8 mouse cellular contexts compared by ENCODE assay signal in the genomic region with DNA sequence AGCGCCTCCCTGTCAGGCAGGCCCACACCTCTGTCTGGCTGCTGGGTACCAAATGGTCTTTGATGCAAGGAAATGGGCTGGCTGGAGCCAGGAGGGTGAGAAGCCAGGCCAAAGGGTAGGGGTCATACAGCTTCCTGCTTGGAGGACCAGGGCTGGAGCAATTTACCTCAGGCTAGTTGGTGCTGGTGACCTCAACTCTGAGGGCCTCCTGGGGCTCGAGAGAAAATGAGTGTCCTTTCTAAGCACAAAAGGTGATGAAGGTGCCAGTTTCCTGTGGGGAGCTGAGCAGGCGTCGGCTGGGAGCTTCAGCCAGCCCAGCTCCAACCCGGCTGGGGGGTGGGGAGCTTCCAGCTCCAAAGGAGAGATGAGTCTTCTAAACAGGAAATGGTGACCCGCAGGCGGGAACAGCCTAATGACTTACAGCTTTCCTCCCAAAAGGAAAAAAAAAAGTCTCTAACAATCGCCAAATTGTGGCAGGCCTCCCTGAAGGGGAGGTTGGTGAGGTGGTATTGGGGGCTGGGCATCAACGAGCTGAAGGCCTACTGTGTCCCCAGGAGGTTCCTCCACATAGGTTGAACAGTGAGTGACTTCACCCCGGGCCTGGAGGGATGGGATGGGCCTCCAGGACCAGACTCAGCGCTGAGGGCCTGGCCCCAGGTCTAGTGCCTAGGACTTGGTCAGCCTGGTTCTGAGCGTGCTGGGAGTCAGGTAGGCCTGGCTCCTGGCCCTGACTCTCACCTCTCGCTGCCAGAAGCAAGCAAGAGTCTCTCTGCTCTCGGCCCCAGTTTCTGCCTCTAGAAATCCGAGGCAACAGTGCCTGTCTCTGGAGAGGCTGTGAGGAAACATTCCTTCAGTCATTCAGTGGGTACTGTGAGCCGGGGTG. TPM values are rescaled to one million over a fixed set of nuclear protein-coding genes. Genes with fewer than 3 reads are reported as not detected.
DNase-seq lines count a peak whose midpoint lies in the region; ATAC-seq lines count a peak whose summit lies in the region.

No protein-coding gene starts in this region.

- H3K4me1 ChIP-seq in embryonic facial prominence, embryonic 15.5 days = peaks cover 55% of the 10 kb centered on the region
- H3K4me1 ChIP-seq in midbrain, embryonic 15.5 days = peaks cover 13% of the 10 kb centered on the region

- peak overlapping the region; percentile 98 for H3K27ac ChIP-seq in embryonic facial prominence, embryonic 15.5 days (replicated peaks)
- 0 out of 2 replicates have a peak overlapping the region, but pooled peaks have one; percentile 12 for H3K27ac ChIP-seq in midbrain, embryonic 15.5 days

- 0 out of 2 replicates have a peak, but pooled peaks have one; percentile 15 for ATAC-seq in embryonic facial prominence, embryonic 15.5 days (ENCODE audit: insufficient number of reproducible peaks, low FRiP score, low TSS enrichment, low read depth)
- no peak for ATAC-seq in midbrain, embryonic 15.5 days (replicated peaks)
- ATAC-seq in CD4-positive, CD25-positive, alpha-beta regulatory T cell, adult 4 months = no peak

- H3K36me3 ChIP-seq in embryonic facial prominence, embryonic 15.5 days = peaks cover 14% of the 10 kb centered on the region
- H3K36me3 ChIP-seq in midbrain, embryonic 15.5 days (replicated peaks) = no peaks in the 10 kb centered on the region

- intact Hi-C loops in heart, postnatal 25 days (cut with DNase I) = no loop called here
- intact Hi-C loops in left cerebral cortex, postnatal 14 days (cut with DNase I) = no loop called here

- no peaks in the 10 kb centered on the region for H3K9me3 ChIP-seq in embryonic facial prominence, embryonic 15.5 days (replicated peaks)
- no peaks in the 10 kb centered on the region for H3K9me3 ChIP-seq in midbrain, embryonic 15.5 days

- no peak overlapping the region for H3K9ac ChIP-seq in embryonic facial prominence, embryonic 15.5 days
- no peak overlapping the region for H3K9ac ChIP-seq in midbrain, embryonic 15.5 days

- H3K4me3 ChIP-seq in embryonic facial prominence, embryonic 15.5 days (replicated peaks) = peak overlapping the region; percentile 67
- H3K4me3 ChIP-seq in midbrain, embryonic 15.5 days = no peak overlapping the region

- WGBS in embryonic facial prominence, embryonic 15.5 days = 10% methylated on average over 16 of the region's 16 CpGs
- 38% methylated on average over 16 of the region's 16 CpGs for WGBS in midbrain, embryonic 15.5 days

- no peaks in the 10 kb centered on the region for H3K27me3 ChIP-seq in embryonic facial prominence, embryonic 15.5 days
- H3K27me3 ChIP-seq in midbrain, embryonic 15.5 days (replicated peaks) = peaks cover 23% of the 10 kb centered on the region

- H3K4me2 ChIP-seq in embryonic facial prominence, embryonic 15.5 days (replicated peaks) = peak overlapping the region; percentile 69
- H3K4me2 ChIP-seq in midbrain, embryonic 15.5 days = no peak overlapping the region

- DNase-seq in adrenal gland, postnatal 14 days = peak; percentile 66
- peak; percentile 54 for DNase-seq in heart, postnatal 25 days (ENCODE audit: low spot score)
- peak; percentile 80 to 88 for DNase-seq in kidney, postnatal 4 days
- DNase-seq in layer of hippocampus, adult 11-12 months (ENCODE audit: low spot score) = no peak
- no peak for DNase-seq in left cerebral cortex, postnatal 14 days (ENCODE audit: low spot score in 2 of 2)

RNA-seq across cellular contexts. Expression of a gene that starts 5.4 kb away (rescaled TPM):
- 7.2 and 10.6 TPM in 2 replicates for total RNA-seq in adrenal gland, postnatal 14 days (2021)
- polyA plus RNA-seq in embryonic facial prominence, embryonic 15.5 days (2015; fragmentation: Nextera tagmentation; extraction: Ambion mirVana) = 82.9 and 104 TPM in 2 replicates
- total RNA-seq in heart, postnatal 25 days (2021) = 1 to 10 TPM; 2.0 to 2.8 TPM
- polyA plus RNA-seq in midbrain, embryonic 15.5 days (2015; fragmentation: Nextera tagmentation; extraction: Ambion mirVana) = 5.1 and 6.4 TPM in 2 replicates
- under 1 TPM; 0.86 to 0.95 TPM for total RNA-seq in left cerebral cortex, postnatal 14 days (2021)
- polyA plus RNA-seq in CD4-positive, CD25-positive, alpha-beta regulatory T cell, adult 4 months (2017; shearing (Covaris generic)) = under 1 TPM in 1 of 2 experiments, not detected in 1; 0.27 TPM

RNA-seq across cellular contexts. Expression of a gene that starts 50.7 kb away (rescaled TPM):
- 30.1 and 32.5 TPM in 2 replicates for total RNA-seq in adrenal gland, postnatal 14 days (2021)
- 14.5 and 16.2 TPM in 2 replicates for polyA plus RNA-seq in embryonic facial prominence, embryonic 15.5 days (2015; fragmentation: Nextera tagmentation; extraction: Ambion mirVana)
- total RNA-seq in heart, postnatal 25 days (2021) = 10 to 100 TPM; 15.1 to 17.8 TPM
- polyA plus RNA-seq in midbrain, embryonic 15.5 days (2015; fragmentation: Nextera tagmentation; extraction: Ambion mirVana) = 34.3 and 34.7 TPM in 2 replicates
- total RNA-seq in left cerebral cortex, postnatal 14 days (2021) = 10 to 100 TPM; 74.5 to 77.2 TPM
- polyA plus RNA-seq in CD4-positive, CD25-positive, alpha-beta regulatory T cell, adult 4 months (2017; shearing (Covaris generic)) = 10 to 100 TPM; 10.5 to 20.9 TPM

RNA-seq across cellular contexts. Expression of a gene that starts 50.9 kb away (rescaled TPM):
- 57.6 and 62.9 TPM in 2 replicates for total RNA-seq in adrenal gland, postnatal 14 days (2021)
- 79.2 and 80.1 TPM in 2 replicates for polyA plus RNA-seq in embryonic facial prominence, embryonic 15.5 days (2015; fragmentation: Nextera tagmentation; extraction: Ambion mirVana)
- total RNA-seq in heart, postnatal 25 days (2021) = 10 to 100 TPM; 57.2 to 61.3 TPM
- polyA plus RNA-seq in midbrain, embryonic 15.5 days (2015; fragmentation: Nextera tagmentation; extraction: Ambion mirVana) = 131 and 140 TPM in 2 replicates
- total RNA-seq in left cerebral cortex, postnatal 14 days (2021) = 10 to 100 TPM; 40.8 to 43.1 TPM
- polyA plus RNA-seq in CD4-positive, CD25-positive, alpha-beta regulatory T cell, adult 4 months (2017; shearing (Covaris generic)) = 100 to 1,000 TPM; 187 to 302 TPM

Comparison
In these comparisons a context has a peak if more than half of its experiments do, and no peak if none do; other contexts are left out.
1. DNase-seq: peak in adrenal gland, postnatal 14 days (single experiment), heart, postnatal 25 days (single experiment) and kidney, postnatal 4 days (2 of 2); none in layer of hippocampus, adult 11-12 months (single experiment) and left cerebral cortex, postnatal 14 days (0 of 2).